Mouse (Mus musculus): Measurements from ENCODE around the gene Arid4a. TPM values are rescaled to one million over a fixed set of nuclear protein-coding genes. Genes with fewer than 3 reads are reported as not detected.
"Not testable (repeated sequence)": the region's sequence is repeated elsewhere in the genome, so short reads cannot be mapped to it uniquely, and the experiment has no call there.

Gene Arid4a
- total RNA-seq, 1 experiment from 2014 or later = 220 TPM

- no peak for ATAC-seq (ENCODE audit: extremely low read depth, insufficient number of reproducible peaks, low FRiP score, poor library complexity, severe bottlenecking)
These were observed 32.8 kb downstream of the Arid4a start for GRCm38 (mm10) chr12:71048561-71048960.

- ATAC-seq (ENCODE audit: extremely low read depth, insufficient number of reproducible peaks, low FRiP score, poor library complexity, severe bottlenecking) = no peak
These were observed 33.9 kb downstream of the Arid4a start for GRCm38 (mm10) chr12:71049596-71050265.

DNA sequence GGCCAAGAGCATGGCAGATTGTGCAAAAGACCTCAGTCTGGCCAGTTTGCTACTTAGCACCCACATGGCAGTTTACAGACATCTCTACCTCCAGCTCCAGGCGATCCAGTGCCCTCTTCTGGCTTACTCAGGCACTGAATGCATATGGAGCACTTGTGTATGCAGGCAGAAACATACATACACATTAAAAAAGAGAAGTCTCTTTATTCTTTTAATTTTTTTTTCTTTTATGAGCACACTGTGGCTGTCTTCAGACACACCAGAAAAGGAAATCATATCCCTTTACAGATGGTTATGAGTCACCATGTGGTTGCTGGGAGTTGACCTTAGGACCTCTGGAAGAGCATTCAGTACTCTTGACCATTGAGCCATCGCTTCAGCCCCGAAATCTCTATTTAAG lies 35.3 kb downstream of the Arid4a start:
- peak; percentile 85 for ATAC-seq (ENCODE audit: extremely low read depth, insufficient number of reproducible peaks, low FRiP score, poor library complexity, severe bottlenecking)

- ATAC-seq (ENCODE audit: extremely low read depth, insufficient number of reproducible peaks, low FRiP score, poor library complexity, severe bottlenecking) = no peak
These were observed 36.7 kb downstream of the Arid4a start for GRCm38 (mm10) chr12:71052341-71052995.

DNA sequence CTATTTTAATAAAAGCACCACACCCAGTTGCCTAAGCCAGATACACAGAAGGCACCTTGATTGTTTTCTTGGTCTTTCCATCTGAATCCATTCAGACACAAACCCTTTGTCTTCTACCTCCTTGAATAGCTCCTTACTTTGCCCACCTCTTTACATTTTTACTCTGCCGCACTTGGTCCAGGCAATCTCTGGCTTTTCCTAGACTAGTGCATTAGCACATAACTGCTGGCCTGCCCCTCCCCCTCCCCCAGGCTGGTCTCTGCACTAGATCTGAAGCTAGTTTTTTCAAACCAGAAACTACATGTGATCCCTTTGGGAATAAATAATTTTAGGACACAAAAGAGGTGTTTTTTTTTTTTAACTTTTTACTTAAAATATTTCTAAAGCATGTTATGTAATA lies 37.2 kb downstream of the Arid4a start:
- ATAC-seq (ENCODE audit: extremely low read depth, insufficient number of reproducible peaks, low FRiP score, poor library complexity, severe bottlenecking) = no peak

DNA sequence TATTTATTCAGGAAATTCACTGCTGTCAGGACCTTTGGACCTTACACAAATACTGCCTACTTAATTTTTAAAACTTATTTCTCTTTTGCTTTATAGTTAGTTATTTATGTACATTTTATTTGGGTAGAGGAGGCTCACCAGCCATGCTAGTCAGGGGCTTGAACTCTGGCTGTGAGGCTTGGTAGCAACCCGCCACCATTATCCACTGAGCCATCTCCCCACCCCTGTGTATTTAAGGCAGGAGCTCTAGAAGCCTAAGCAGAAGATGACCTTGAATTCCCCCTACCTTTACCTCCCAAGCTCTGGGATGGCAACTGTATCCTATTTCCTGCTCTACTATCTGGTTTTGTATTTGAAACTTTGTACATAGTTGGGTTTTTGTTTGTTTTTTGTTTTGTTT lies 37.7 kb downstream of the Arid4a start:
- ATAC-seq (ENCODE audit: extremely low read depth, insufficient number of reproducible peaks, low FRiP score, poor library complexity, severe bottlenecking) = no peak

DNA sequence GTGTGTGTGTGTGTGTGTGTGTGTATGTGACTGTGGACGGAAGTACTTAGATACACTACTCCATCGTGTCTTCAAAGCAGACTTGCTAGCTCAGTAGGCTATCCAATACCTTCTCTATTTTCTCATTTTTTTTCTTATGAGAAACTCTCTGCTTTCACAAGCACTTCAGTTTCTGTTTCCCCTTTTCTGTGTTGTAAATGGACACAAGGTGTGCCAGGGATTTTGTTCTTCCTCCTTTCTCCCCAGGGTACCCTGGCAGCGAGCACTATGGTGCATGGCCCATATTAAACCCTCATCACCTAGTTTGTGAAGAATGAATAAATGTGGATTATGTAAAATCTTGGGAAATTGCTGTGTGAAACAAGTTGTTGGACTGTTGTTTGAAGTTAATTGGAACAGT lies 39.7 kb downstream of the Arid4a start:
- ATAC-seq (ENCODE audit: extremely low read depth, insufficient number of reproducible peaks, low FRiP score, poor library complexity, severe bottlenecking) = no peak

DNA sequence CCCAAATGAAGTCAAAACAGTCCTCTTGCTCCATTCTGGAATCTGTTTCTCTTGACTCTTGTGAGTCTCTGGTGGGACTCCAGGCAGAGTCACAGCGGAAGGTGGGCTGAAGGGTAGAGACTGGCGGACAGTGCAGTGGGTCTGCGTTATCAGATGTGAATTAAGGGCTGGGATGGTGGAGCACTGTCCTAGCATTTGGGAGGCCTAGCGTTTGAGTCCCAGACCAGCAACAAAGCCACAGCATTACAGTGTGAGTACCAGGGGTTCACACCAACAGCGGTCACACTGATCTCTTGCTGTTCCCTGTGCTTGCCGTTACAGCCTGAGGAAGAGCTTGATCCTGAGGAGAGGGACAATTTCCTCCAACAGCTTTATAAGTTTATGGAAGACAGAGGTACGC lies 44.0 kb downstream of the Arid4a start:
- ATAC-seq (ENCODE audit: extremely low read depth, insufficient number of reproducible peaks, low FRiP score, poor library complexity, severe bottlenecking) = no peak

- no peak for ATAC-seq (ENCODE audit: extremely low read depth, insufficient number of reproducible peaks, low FRiP score, poor library complexity, severe bottlenecking)
These were observed 54.1 kb downstream of the Arid4a start for GRCm38 (mm10) chr12:71069846-71070245.

DNA sequence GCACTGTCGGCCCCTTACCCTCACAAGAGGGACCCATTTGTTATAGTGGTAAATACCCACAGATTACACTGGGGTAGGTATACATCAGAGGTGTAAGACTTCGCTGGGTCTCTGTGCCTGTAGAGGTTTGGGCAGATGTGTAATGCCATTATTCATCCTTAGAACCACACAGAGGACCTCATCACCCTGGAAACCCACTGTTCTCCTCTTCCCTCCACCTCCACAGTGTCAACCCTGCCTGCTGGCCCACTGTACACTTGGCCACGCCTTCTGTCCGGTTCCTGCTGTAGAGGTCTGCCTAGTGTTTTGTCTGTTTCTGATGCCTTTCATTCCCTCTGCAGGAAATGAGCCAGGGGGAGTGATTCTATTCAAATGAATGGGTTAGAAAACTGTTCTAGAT lies 56.3 kb downstream of the Arid4a start:
- no peak for ATAC-seq (ENCODE audit: extremely low read depth, insufficient number of reproducible peaks, low FRiP score, poor library complexity, severe bottlenecking)

DNA sequence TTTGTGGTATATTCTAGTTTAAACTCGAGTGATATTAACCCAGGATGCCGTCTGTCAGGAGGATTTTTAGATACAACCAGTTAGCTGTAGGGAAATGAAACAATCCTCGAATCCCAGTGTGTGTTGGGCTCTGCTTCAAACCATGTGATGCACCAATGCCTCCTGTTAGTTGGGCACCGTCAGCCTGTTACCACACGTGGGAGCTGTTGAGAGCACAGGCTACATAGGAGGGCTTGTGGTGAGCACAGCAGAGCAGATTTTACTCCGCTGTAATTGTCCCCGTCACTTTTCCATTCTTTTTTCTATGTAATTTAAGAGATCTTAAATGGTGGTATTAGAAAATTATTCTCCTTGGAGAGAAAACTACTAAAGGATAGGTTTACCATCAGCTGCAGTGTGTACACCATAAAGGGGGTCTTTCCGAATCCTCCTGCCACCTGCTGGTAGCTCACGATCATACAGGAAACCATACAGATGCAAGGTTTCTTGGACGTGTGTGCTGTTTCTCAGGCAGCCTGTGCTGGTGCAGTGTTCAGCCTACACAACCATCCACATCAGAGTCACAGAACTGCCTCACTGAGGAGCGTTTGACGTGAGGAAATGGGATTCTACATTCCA lies 57.4 kb downstream of the Arid4a start:
- ATAC-seq (ENCODE audit: extremely low read depth, insufficient number of reproducible peaks, low FRiP score, poor library complexity, severe bottlenecking) = peak; percentile 46; the same call in 1 of the 2 replicates

GRCm38 (mm10) chr12:71086331-71086730 lies 70.5 kb downstream of the Arid4a start:
- ATAC-seq (ENCODE audit: extremely low read depth, insufficient number of reproducible peaks, low FRiP score, poor library complexity, severe bottlenecking) = no peak

DNA sequence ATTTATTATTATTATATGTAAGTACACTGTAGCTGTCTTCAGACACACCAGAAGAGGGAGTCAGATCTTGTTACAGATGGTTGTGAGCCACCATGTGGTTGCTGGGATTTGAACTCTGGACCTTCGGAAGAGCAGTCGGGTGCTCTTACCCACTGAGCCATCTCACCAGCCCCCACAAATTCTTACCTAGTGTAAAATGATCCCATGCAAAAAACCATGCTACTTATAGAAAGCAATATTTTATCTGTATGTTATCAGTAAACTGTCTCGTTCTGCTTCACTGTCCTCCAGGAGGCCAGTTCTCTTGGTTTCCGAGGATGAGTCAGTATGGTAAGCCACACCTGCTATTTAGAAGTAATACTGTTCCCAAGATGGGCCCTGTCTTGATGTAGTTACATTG lies 88.5 kb downstream of the Arid4a start:
- not testable (repeated sequence) for ATAC-seq (ENCODE audit: extremely low read depth, insufficient number of reproducible peaks, low FRiP score, poor library complexity, severe bottlenecking)

- no peak for ATAC-seq (ENCODE audit: extremely low read depth, insufficient number of reproducible peaks, low FRiP score, poor library complexity, severe bottlenecking)
These were observed 91.5 kb downstream of the Arid4a start for GRCm38 (mm10) chr12:71107216-71107771.

DNA sequence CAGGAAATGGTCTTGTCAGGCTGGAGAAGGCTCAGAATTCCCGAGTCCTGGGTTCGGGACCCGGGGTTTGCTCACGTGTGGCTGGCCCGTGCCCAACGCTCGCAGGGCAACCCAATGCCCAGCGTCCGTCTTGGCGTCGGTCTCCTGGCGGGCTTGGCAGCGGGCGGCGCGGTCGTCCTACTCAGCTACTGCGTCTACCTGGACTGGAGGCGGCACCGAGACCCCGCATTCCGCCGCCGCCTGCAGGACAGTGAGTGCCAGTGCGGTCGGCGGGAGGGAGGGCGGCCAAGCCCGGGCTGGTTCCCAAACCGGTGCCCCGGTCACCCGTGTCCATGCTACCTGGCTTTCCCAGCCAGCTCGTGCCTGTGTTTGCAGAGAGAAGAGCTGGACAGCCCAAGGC lies 95.5 kb downstream of the Arid4a start, which contains the start of gene Tomm20l:
Gene Tomm20l (plus strand): TSS at position 98 of the 400 bp plus-strand sequence.
- ATAC-seq (ENCODE audit: extremely low read depth, insufficient number of reproducible peaks, low FRiP score, poor library complexity, severe bottlenecking) = no peak

GRCm38 (mm10) chr12:71113074-71113473 lies 97.3 kb downstream of the Arid4a start:
- no peak for ATAC-seq (ENCODE audit: extremely low read depth, insufficient number of reproducible peaks, low FRiP score, poor library complexity, severe bottlenecking)

DNA sequence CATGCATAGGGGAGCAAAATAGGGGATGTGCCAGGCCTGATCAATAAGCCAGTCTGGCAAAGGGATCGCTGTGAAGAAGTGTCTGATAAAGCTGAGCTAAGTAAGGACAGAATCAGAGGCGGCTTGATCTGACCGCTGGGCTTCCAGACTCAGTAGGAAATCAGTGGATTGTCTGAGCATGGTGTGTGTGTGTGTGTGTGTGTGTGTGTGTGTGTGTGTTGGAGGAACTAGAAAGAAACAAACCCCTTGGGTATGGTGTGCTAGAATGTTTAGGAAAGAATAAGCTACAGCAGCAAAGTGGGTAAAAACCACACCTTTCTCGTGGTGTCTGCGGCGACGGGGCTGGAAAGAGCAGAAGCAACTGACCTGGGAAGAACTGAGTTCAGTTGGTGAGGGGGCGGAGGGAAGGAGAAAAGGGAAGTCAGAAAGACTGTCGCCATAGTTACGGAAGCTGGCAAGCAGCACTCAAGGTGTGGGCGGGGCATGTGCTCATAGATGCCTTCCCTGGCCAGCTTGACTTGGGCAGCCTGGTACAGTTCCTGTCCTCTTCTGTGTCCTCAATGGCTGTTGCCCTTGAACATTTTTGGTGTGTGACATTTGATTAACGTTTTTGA lies 98.0 kb downstream of the Arid4a start:
- peak; percentile 100 for ATAC-seq (ENCODE audit: extremely low read depth, insufficient number of reproducible peaks, low FRiP score, poor library complexity, severe bottlenecking)

GRCm38 (mm10) chr12:71116411-71116810 lies 100.6 kb downstream of the Arid4a start:
- ATAC-seq (ENCODE audit: extremely low read depth, insufficient number of reproducible peaks, low FRiP score, poor library complexity, severe bottlenecking) = no peak

DNA sequence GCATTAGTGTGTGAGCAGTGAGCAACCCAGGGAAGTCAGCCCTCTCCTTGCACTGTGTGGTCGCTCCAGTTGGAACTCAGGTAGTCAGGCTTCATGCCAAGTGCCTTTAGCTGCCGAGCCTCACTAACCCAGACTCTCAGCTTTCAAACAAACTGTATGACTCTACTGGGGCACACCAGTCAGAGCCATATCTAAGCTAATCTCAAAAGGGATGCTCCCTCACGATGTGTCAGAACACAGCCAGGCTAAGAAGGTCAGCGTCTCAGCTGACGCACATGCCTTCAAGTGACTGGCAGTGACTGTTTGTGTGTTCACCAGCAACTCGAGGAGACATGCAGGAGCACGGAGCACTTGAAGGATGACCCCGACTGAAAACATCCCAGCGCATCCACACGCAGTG lies 106.9 kb downstream of the Arid4a start:
- ATAC-seq (ENCODE audit: extremely low read depth, insufficient number of reproducible peaks, low FRiP score, poor library complexity, severe bottlenecking) = no peak

GRCm38 (mm10) chr12:71123286-71123685 lies 107.5 kb downstream of the Arid4a start:
- no peak for ATAC-seq (ENCODE audit: extremely low read depth, insufficient number of reproducible peaks, low FRiP score, poor library complexity, severe bottlenecking)
